Mouse (Mus musculus) G1E-ER4 (cell line): ENCODE data around the gene Tspoap1. TPM values are rescaled to one million over a fixed set of nuclear protein-coding genes. Genes with fewer than 3 reads are reported as not detected.

ENCODE experiments used
- GATA1 ChIP-seq: IDR thresholded peaks from one replicate; pipeline ENCODE4 v1.8.0; 2012; ENCODE audit warnings: low read length, inconsistent platforms
- polyA plus RNA-seq: library from polyadenylated mRNA; stranded (reverse); fragments of >175 nt; gene quantifications from 2 replicates; pipeline ENCODE4 v1.2.3, GENCODE M21; 2012

Tspoap1 gene
- polyA plus RNA-seq = 3.7 and 4.4 TPM in 2 replicates

- TF ChIP-seq GATA1 = no peak
These were observed at the start of gene Tspoap1 for GRCm38 (mm10) chr11:87760301-87761081. Tspoap1 (plus strand) TSS chr11:87760541.

DNA sequence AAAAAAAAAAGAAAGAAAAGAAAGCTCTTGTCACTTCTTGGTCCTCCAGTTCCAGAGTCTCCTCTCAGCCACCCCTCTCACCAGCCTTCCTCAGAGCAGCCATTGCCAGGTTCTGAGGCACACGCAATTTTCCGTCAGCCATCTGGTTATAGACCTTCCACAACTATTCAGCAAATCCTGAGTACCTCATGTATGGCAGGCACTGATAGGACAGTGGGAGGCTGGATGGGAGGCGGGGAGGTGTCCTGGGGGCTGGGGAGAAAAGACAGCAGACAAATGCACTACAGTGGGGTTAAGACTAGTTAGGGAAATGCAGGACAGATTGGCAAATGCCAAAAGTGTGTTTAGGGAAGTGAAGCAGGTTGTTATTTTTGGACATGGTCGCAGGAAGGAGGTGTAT is 48.2 kb upstream of the Tspoap1 start:
- TF ChIP-seq GATA1 = no peak

DNA sequence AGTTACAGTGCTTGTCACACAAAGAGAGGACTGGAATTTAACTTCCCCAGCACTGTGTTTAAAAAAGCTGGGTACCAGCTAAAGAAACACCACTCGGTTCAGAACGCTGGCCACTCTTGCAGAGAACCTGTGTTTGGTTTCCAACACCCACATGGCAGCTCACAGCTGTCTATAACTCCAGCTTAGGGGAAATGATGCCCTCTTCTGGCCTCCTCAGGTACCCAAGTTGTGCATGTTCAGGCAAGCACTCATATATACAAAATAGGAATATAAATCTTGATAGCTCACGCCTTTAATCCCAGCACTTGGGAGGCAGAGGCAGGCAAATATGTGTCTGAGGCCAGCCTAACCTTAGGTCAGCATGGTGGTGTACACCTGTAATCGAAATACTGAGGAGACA is 44.3 kb upstream of the Tspoap1 start:
- TF ChIP-seq GATA1 = no peak

DNA sequence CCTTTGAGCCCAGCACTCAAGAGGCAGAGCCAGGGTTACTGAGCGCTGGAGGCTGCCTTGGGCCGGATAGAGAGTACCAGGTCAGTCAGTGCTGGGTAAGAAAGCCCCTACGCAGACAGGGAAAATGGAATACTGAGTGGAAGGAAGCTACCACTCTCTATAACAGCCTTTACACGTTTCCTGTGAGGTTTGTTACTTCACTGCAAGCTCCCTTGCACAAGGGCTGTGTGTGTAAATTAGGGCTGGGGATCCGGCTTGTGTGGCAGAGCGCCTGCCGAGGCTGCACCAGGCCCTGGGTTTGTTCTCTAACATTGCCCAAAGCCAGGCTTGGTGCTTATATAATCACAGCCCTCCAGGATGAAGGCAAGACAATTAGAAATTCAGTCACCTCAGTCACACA is 40.8 kb upstream of the Tspoap1 start:
- TF ChIP-seq GATA1 = no peak

DNA sequence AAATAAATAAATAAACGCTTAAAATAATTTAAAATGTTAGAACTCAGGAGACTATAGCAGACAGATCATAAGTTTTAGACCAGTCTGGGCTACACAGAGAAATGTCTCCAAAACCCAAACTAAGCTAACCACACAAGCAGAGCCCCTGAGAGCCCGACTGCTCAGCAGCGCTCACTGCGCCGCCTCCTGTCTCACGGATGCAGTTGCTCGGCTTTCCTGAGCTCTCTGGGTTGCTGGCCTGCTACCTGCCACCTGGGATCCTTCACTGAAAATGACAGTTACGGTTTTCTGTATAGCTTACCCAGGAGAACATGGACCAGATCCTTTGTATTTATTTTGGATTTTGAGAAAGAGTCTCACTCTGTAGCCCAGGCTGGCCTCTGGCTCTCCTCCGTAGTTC is 40.0 kb upstream of the Tspoap1 start:
- no peak for TF ChIP-seq GATA1

GRCm38 (mm10) chr11:87720839-87721238 is 39.5 kb upstream of the Tspoap1 start:
- TF ChIP-seq GATA1 = no peak

DNA sequence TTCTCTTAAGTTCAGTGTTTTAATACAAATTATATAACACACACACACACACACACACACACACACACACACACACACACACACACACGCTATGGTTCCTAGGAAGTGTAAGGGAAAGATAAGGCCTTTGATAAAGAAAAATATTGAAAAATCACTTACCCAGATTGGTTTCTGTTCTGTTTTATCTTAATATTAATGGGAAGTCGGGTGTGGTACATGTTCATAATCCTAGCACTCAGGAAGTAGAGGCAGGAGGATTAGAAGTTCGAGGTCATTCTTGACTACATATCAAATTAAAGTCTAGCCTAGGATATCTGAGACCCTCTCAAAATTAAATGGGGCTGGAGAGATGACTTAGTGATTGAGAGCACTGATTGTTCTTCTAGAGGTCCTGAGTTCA is 38.2 kb upstream of the Tspoap1 start:
- no peak for TF ChIP-seq GATA1

- TF ChIP-seq GATA1 = no peak
These were observed 37.5 kb upstream of the Tspoap1 start for GRCm38 (mm10) chr11:87722891-87723290.

GRCm38 (mm10) chr11:87725515-87725914 is 34.8 kb upstream of the Tspoap1 start:
- no peak for TF ChIP-seq GATA1

GRCm38 (mm10) chr11:87725964-87726562 is 34.3 kb upstream of the Tspoap1 start:
- TF ChIP-seq GATA1 = peak; percentile 97

- TF ChIP-seq GATA1 = no peak
These were observed 33.3 kb upstream of the Tspoap1 start for GRCm38 (mm10) chr11:87727021-87727420.

DNA sequence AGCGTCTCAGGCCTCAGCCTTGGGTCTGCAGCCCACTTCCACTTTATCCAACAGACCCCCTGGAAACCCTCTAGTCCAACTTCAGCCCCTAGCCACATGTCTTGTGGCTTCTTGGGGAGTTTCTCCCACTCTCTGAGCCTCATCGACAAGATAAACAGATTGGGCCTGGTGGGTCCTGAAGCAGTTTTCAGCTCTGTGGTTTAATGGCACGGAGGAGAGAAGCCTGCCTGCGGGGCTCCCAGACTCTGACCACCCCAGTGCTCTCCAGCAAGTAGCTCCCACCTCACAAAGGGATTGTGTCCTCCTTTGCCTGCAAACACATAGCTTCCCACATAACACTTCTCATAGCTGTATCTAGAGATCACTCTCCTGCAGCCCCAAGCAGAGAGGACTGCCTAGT is 32.9 kb upstream of the Tspoap1 start:
- no peak for TF ChIP-seq GATA1

- TF ChIP-seq GATA1 = no peak
These were observed 31.3 kb upstream of the Tspoap1 start for GRCm38 (mm10) chr11:87728850-87729592.

DNA sequence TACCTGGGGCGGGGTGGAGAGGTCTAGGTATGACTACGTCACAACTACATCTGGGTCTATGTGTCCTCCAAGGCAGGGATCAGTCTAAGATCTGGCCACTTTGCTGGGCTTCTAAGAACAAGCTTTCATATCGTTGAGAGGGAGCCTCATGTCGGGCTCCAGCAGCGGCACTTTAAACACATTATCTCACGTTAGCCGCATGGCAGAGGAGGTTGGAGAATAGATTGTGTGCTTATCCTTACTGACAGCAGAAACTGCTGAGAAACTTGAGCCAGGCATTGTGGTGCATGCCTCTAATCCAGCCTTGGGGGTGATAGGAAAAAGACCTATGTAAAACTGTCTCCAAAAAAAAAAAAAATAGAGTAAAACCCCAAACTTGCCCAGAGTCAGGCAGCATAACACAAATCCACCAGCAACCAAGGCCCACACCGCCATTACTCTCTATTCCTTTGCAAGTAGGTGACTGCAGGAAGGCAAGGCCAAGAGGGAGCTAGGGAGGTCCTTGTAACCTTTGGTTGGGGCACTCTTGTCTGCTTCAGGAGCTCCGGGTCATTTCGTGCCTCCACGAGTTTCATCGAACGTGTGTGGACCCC is 30.7 kb upstream of the Tspoap1 start:
- TF ChIP-seq GATA1 = peak; percentile 45

GRCm38 (mm10) chr11:87730652-87731310 is 29.6 kb upstream of the Tspoap1 start:
- no peak for TF ChIP-seq GATA1
